Mouse (Mus musculus): Measurements from ENCODE around the gene Bend4.

The Bend4 gene

GRCm38 (mm10) chr5:67427443-67428360 is at the start of gene Bend4:
TSS of gene Bend4 (minus strand) at chr5:67428310.
- peak; percentile 91 for DNase-seq (ENCODE audit: low read depth, low spot score)

DNA sequence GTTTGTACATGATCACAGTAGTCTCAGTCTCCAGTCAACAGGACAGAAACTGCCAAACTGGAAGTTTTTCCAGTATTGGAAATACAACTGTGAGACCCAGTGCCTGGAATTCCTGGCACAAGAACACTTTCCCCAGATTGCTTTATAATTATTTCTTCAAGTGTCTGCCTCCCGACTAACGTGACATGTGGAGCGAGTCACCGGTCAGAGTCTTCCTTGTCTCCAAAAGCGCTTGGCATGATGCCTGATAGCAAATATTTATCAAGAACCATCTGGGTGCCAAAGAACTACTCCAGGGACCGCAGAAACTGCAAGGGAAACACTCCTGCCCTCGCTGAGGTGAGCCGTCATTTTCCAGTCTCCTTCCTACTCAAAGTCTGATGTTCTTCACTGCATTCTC is 45.6 kb upstream of the Bend4 start:
- DNase-seq (ENCODE audit: low read depth, low spot score): no peak

DNA sequence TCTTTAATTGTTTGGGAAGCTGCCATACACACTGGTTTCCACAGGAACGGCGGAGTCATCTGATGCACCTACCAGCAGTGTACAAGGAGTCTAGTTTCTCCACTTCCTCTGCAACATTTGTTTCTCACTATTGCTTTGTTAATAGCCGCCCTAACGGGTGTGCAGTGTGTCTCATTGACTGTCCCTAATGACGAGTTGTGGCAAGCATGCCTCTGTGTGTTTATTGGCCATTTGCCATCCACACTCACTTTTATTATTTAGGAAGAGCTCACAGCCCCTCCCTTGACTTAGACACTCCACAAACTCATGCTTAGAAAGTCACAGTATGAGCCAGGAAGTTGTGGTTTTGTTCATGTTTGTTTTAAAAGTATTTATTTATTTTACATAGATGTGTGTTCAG is 45.0 kb upstream of the Bend4 start:
- no peak for DNase-seq (ENCODE audit: low read depth, low spot score)

- no peak for DNase-seq (ENCODE audit: low read depth, low spot score)
Measured at GRCm38 (mm10) chr5:67466866-67467530, 38.9 kb upstream of the Bend4 start.

DNA sequence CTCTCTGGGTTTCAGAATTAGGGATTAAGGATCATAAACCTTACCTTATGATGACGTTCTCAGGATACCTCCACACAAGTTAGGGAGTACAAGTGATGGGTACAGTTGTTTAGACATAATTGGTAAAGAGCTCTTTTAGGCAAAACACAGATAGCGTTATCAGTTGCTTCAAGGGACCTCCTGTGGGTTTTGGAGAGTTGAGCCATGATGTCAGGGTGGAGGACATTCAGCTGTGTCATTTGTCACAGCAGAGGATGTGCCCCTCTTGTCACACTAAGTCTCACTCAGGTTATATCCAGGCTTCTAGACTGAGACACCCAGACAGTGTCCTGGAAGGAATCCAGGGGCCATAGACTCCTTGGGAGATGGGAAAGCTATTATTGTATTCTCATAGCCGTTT is 36.8 kb upstream of the Bend4 start:
- no peak for DNase-seq (ENCODE audit: low read depth, low spot score)

DNA sequence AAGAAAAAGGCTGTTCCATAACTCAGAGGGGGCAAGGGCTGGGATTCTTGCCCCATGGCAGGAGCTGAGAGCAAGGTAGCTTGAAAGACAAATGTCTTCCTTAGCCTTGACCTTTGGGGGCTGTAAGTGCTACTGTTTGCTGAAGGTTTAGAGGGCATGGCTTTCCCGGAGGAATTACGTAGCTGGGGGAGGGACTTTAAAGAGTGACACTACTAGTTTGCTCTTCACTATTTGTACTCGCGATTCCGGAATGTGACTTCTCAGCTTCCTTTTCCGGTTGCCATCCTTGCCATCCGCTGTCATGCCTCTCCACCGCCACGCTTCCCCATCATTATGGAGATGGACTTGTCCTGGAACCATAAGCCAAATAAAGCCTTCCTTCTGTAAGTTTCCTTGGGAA is 35.5 kb upstream of the Bend4 start:
- DNase-seq (ENCODE audit: low read depth, low spot score): peak; percentile 29

- DNase-seq (ENCODE audit: low read depth, low spot score): no peak
Measured at GRCm38 (mm10) chr5:67462331-67462730, 34.2 kb upstream of the Bend4 start.

DNA sequence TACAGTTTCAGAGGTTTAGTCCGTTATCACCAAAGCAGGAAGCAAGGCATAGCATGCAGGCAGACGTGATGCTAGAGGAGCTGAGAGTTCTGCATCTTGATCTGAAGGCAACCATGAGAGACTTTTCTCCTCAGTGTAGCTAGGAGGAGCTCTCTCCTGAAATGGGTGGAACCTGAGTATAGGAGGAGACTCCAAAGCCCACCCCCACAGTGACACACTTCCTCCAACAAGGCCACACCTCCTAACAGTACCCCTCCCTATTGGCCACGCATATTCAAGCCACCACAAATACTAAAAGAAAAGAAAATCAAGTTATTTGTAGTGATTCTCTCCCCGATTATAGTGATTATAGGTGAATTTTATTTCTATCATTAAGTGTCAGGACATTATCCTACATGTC is 28.7 kb upstream of the Bend4 start:
- DNase-seq (ENCODE audit: low read depth, low spot score): no peak

- DNase-seq (ENCODE audit: low read depth, low spot score): no peak
Measured at GRCm38 (mm10) chr5:67454282-67454681, 26.2 kb upstream of the Bend4 start.

DNA sequence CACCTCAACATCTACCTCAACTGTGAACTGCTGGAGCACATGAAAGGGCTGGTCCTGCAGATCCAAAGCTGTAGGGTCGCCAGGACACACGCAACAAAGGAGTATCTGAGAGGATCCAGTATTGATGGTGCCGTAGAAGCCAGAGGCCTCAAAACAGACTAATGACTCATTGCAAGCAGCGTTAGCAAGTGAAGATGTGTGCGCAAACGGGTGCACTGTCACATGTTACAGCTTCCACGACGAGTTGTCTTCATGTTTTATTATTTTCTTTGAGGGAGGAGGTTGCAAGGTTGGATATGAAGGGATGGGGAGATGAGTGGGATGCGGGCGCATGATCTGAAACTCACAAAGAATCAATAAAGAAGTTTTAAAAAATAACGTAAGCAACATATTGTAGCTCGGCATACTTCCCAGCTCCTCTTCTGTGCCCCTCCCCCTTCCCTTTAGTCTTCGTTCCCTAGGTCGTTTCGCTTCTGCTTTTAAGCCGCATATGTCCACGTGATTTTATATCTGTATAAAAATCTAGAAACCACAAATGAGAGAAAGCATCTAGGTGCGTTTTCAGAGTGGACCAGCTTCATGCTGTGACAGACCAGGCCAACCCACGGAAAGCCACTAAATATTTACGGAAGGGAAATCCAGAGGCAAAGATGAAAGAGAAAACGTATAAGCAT is 22.0 kb upstream of the Bend4 start:
- no peak for DNase-seq (ENCODE audit: low read depth, low spot score)

GRCm38 (mm10) chr5:67446526-67446925 is 18.4 kb upstream of the Bend4 start:
- no peak for DNase-seq (ENCODE audit: low read depth, low spot score)

DNA sequence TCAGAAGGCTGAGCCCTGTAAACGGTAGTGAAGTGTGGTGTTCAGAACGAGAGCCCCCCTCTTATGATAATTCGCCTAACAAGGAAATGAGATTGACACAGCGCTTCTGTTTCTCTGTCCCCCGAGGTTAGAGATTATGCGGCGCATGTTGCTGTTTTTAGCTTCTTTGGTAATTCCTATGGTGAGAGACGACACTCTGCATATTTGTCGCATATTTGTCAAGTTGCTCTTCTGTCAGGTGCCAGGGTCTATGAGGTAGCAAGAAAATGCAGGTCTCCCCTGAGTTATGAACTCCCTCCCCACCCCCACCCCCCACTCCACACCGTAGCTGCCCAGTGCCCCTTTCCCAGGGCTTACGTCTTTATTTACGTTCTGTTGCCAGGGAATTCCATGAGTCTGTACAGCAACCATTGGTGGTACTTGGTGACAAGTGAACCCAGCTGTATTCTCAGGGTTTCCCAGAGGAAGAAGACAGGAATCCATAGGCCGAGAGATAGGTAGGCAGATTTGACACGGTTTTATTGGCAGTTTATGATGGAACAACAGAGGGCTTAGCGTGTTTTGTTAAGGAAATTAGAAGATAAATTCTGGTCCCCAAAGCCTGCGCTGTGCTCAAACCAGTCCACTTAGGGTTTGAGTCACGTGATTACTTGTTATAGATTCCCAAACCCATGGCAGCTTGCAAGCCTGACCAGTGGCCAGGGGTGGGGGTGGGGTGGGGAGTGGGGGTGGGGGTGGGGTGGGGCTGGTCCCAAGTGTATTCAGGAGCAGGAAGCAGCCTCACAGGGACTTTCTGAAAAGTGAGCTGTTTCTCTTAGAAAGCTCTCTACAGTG is 16.3 kb upstream of the Bend4 start:
- no peak for DNase-seq (ENCODE audit: low read depth, low spot score)

GRCm38 (mm10) chr5:67442813-67443450 is 14.8 kb upstream of the Bend4 start:
- no peak for DNase-seq (ENCODE audit: low read depth, low spot score)

- no peak for DNase-seq (ENCODE audit: low read depth, low spot score)
Measured at GRCm38 (mm10) chr5:67440563-67440962, 12.5 kb upstream of the Bend4 start.

DNA sequence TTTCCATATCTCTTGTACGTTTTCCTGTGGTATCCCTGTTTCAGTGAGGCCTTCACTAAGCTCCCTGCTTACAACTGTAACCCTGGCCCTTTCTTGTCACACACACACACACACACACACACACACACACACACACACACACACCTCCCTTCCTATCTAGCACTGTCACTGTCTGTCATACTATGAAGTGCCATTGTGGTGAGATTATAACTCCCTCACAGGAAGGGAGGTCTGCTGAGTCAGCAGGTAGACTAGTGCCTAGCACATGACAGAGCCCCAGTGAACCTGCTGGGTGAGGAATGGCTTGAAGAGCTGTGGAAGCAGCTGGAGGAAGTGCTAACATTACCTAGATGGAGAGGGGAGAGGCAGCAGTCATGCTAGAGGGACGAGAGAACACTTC is 9.3 kb upstream of the Bend4 start:
- peak; percentile 48 for DNase-seq (ENCODE audit: low read depth, low spot score)

GRCm38 (mm10) chr5:67426478-67427442 is 1.4 kb downstream of the Bend4 start:
- no peak for DNase-seq (ENCODE audit: low read depth, low spot score)

DNA sequence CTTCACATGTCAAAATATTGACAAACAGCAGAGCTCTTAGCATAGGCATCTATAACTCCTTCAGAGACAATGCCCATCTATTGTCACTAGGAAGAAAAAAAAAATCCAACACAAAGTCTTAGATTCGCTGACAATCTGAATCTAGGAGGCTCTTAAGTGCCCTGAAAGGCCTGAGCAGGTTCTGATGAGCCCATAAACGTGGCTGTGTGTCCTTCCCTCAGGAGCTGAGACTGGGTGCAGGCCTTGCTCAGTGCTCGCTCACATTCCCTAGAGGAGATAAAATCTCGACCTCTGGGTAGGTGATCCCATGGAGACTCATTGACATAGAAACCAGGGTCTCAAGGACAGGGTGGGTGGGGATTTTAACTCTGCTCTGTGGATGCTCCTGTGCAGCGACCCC is 2.1 kb downstream of the Bend4 start:
- no peak for DNase-seq (ENCODE audit: low read depth, low spot score)

- DNase-seq (ENCODE audit: low read depth, low spot score): no peak
Measured at GRCm38 (mm10) chr5:67424636-67425035, 3.5 kb downstream of the Bend4 start.

GRCm38 (mm10) chr5:67423963-67424362 is 4.1 kb downstream of the Bend4 start:
- DNase-seq (ENCODE audit: low read depth, low spot score): no peak

GRCm38 (mm10) chr5:67423326-67423725 is 4.8 kb downstream of the Bend4 start:
- DNase-seq (ENCODE audit: low read depth, low spot score): no peak
